Mouse (Mus musculus) c-Kit-positive CD71-negative TER-119-negative erythroid progenitor cells, embryonic 14.5 days (primary cell): ENCODE data around the gene Pex13.
"Not testable (repeated sequence)": the region's sequence is repeated elsewhere in the genome, so short reads cannot be mapped to it uniquely, and the experiment has no call there.

Experiments used
- DNase-seq: peaks from one replicate; pipeline ENCODE4 v3.0.0-alpha.2; 2013; ENCODE audit warnings: low read depth

Pex13 gene

GRCm38 (mm10) chr11:23647431-23647830 lies 18.3 kb downstream of the Pex13 start:
- DNase-seq = no peak

DNA sequence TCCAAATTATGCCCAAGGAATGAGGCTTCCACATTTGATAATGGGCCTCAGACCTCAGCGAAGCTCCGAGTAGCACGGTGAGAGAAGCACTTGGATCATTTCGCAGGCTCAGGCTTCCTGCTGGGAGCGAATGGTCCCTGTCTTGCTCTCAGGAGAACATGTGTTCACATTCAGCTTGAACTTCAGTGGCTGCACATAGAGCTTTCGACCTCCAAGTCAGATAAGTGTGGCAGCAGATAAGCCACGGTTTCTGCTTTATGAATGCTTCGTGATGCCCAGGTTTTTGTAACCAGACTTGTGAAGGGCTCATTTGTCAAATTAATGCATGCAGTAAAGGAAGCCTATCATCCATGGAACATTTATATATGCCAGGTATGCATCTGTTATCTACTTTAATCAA lies 31.2 kb downstream of the Pex13 start:
- no peak for DNase-seq

- no peak for DNase-seq
Observed at GRCm38 (mm10) chr11:23633879-23634215, 31.9 kb downstream of the Pex13 start.

- DNase-seq = peak; percentile 81
Observed at GRCm38 (mm10) chr11:23632945-23633878, 32.5 kb downstream of the Pex13 start, which contains the start of gene 0610010F05Rik. 0610010F05Rik (minus strand) TSS chr11:23633639.

GRCm38 (mm10) chr11:23630664-23631063 lies 35.1 kb downstream of the Pex13 start:
- no peak for DNase-seq

DNA sequence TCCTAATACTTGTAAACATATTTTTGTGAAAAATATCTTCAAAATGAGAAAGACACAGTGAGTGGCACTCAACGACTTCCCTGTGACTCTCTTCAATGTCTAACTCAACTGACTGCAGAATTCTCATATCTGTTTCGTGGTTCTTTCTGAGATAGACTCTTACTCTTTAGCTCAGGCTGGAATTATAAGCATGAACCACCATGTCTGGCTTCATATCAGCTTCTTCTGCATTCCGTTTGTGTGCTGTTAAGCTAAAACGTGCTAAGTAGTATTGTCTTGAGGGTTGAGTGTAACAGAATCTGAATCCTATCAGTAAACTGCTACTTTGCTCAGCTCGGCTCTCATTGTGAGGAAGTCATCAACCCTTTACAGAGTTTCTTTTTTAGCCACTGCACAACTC lies 46.8 kb downstream of the Pex13 start:
- no peak for DNase-seq

GRCm38 (mm10) chr11:23614546-23614945 lies 51.2 kb downstream of the Pex13 start:
- no peak for DNase-seq

DNA sequence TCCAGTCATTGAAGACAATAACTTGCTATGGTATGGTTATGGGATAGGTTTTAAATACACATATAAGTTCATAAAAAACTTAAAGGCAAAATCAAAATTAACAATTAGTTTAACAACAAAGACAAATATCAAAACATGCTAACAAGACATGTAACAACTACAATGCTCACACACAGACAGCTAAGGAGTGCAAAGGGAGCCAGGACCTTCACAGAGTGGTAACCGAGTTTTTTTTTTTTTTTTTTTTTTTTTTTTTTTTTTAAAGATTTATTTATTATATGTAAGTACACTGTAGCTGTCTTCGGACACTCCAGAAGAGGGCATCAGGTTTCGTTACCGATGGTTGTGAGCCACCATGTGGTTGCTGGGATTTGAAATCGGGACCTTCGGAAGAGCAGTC lies 58.5 kb downstream of the Pex13 start:
- not testable (repeated sequence) for DNase-seq
